Mouse (Mus musculus): ENCODE results near the gene Gm6034. TPM values are rescaled to one million over a fixed set of nuclear protein-coding genes. Genes with fewer than 3 reads are reported as not detected.

The Gm6034 gene
- polyA plus RNA-seq, 1 experiment, result not detected

DNA sequence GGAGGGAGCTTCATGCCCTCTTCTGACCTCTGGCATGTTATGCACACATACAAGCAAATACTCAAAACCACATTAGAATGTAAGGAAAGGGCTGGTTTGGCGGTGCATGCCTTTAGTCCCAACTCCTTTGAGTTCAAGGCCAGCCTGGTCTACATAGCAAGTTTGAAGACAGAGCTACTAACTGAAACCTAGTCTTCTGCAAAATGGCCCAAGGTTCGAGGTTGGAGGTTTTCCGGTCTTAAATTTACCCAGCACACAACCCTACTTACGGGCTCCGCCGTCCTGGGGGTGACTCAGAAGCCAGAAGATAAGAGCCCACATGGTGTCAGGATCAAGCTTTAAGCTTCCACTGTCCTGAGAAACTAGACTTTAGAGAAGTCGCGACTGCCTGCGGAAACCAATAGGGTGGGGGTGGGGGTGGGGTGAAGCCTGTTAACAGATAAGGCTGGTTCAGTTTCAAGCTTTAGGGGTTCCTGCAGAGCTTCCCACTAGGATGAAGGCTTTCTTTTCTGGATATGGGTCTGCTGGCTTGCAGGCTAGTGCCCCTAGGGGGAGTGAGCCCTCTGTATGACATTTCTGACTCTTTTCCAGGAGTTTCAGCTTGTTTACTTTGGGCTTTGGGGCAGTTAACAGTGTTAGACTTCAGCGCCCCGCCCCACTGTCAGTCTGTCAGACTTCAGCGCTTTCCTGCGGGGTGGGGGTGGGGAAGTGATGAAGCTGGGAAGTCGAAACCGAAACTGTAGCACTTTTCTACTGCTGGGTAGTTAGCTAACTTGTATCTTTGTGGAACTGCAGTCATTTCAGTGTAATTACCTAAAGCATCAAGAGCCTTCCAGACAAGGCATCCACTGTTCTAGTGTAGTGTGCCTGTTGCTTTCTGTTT lies 22.3 kb upstream of the Gm6034 start, which contains the start of gene H2-T24:
H2-T24 (minus strand) TSS at position 370 of the 883 bp plus-strand sequence.
- H3K27me3 ChIP-seq (ENCODE audit: control insufficient read depth), result no peaks in the 10 kb centered on the region
- H3K9me3 ChIP-seq (ENCODE audit: control insufficient read depth, low read length), result no peaks in the 10 kb centered on the region
- peaks cover 87% of the 10 kb centered on the region for H3K4me1 ChIP-seq (ENCODE audit: control insufficient read depth)
- H3K36me3 ChIP-seq (ENCODE audit: control insufficient read depth), result peaks cover 50% of the 10 kb centered on the region
- peak within 1 kb of the TSS; percentile 80 for H3K4me3 ChIP-seq (replicated peaks)
- no peak for TF ChIP-seq TAL1 (IDR thresholded peaks at IDR 0.05; ENCODE audit: low read length)
- TF ChIP-seq GATA1 (IDR thresholded peaks at IDR 0.05; ENCODE audit: low read length), result no peak

GRCm38 (mm10) chr17:36021309-36021708 lies 21.5 kb upstream of the Gm6034 start:
- H3K4me1 ChIP-seq (ENCODE audit: control insufficient read depth), result peaks cover 82% of the 10 kb centered on the region
- no peaks in the 10 kb centered on the region; the same call in 1 of the 2 replicates for H3K9me3 ChIP-seq (ENCODE audit: control insufficient read depth, low read length)
- H3K36me3 ChIP-seq (ENCODE audit: control insufficient read depth), result peaks cover 45% of the 10 kb centered on the region
- H3K4me3 ChIP-seq (replicated peaks), result peak overlapping the region; percentile 80
- H3K27me3 ChIP-seq (ENCODE audit: control insufficient read depth), result no peaks in the 10 kb centered on the region
- no peak for TF ChIP-seq GATA1 (IDR thresholded peaks at IDR 0.05; ENCODE audit: low read length)
- no peak for TF ChIP-seq TAL1 (IDR thresholded peaks at IDR 0.05; ENCODE audit: low read length)

DNA sequence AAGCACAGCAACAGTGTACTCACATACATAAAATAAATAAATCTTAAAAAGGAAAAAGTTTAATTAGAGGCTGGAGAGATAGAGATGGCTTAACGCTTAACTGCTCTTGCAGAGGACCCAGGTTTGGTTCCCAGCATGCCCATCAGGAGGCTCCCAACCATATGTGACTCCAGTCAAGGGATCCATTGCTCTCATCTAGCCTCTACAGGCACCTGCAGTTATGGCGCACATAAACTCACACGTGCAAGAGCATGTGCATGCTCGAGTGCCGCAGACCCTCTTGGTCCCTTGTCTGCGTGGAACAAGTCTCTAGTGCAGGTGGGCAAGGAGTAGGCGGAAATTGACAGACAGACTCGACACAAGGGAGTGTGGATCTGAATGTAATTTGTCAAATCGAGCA lies 20.7 kb upstream of the Gm6034 start:
- TF ChIP-seq GATA1 (IDR thresholded peaks at IDR 0.05; ENCODE audit: low read length) (no peak), TAL1 (IDR thresholded peaks at IDR 0.05; ENCODE audit: low read length) (no peak)
- peaks cover 41% of the 10 kb centered on the region for H3K36me3 ChIP-seq (ENCODE audit: control insufficient read depth)

DNA sequence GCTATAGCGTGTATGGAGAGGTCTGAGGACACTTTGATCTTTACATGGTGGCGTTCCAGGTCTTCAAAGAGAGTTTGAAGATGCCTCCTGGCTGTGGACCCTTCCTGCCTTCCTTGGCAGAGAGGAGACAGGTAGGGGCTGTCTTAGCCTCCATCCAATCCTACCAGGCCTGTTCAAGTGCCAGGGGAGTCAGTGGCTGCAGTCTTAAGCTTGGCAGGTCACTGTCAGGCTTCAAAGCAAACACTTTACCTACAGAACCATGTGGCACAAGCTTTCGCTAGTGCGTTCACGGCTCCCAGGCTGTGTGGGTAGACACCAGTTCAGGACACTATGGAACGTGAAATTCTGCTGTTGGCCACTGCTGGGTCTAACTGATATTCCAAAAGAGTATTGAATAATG lies 19.8 kb upstream of the Gm6034 start:
- no peaks in the 10 kb centered on the region; the same call in 1 of the 2 replicates for H3K9me3 ChIP-seq (ENCODE audit: control insufficient read depth, low read length)
- TF ChIP-seq TAL1 (IDR thresholded peaks at IDR 0.05; ENCODE audit: low read length), result no peak
- no peak for TF ChIP-seq GATA1 (IDR thresholded peaks at IDR 0.05; ENCODE audit: low read length)
- H3K4me1 ChIP-seq (ENCODE audit: control insufficient read depth), result peaks cover 70% of the 10 kb centered on the region
- no peak overlapping the region for H3K4me3 ChIP-seq (replicated peaks)
- H3K36me3 ChIP-seq (ENCODE audit: control insufficient read depth), result peaks cover 35% of the 10 kb centered on the region
- no peaks in the 10 kb centered on the region for H3K27me3 ChIP-seq (ENCODE audit: control insufficient read depth)

More for the DNA sequence above, 20.7 kb upstream of the Gm6034 start:
- Histone ChIP-seq H3K9me3 (ENCODE audit: control insufficient read depth, low read length) (no peaks in the 10 kb centered on the region; the same call in 1 of the 2 replicates), H3K4me3 (replicated peaks) (no peak overlapping the region), H3K27me3 (ENCODE audit: control insufficient read depth) (no peaks in the 10 kb centered on the region), H3K4me1 (ENCODE audit: control insufficient read depth) (peaks cover 76% of the 10 kb centered on the region)

GRCm38 (mm10) chr17:36023710-36024654 lies 18.8 kb upstream of the Gm6034 start:
- TF ChIP-seq GATA1 (IDR thresholded peaks at IDR 0.05; ENCODE audit: low read length) (peak; percentile 66), TAL1 (IDR thresholded peaks at IDR 0.05; ENCODE audit: low read length) (no peak)
- peak overlapping the region; percentile 7 for H3K4me3 ChIP-seq (replicated peaks)
- no peaks in the 10 kb centered on the region; the same call in 1 of the 2 replicates for H3K9me3 ChIP-seq (ENCODE audit: control insufficient read depth, low read length)
- no peaks in the 10 kb centered on the region for H3K27me3 ChIP-seq (ENCODE audit: control insufficient read depth)
- H3K36me3 ChIP-seq (ENCODE audit: control insufficient read depth), result peaks cover 41% of the 10 kb centered on the region
- peaks cover 73% of the 10 kb centered on the region for H3K4me1 ChIP-seq (ENCODE audit: control insufficient read depth)

- peaks cover 69% of the 10 kb centered on the region for H3K4me1 ChIP-seq (ENCODE audit: control insufficient read depth)
- H3K36me3 ChIP-seq (ENCODE audit: control insufficient read depth), result peaks cover 42% of the 10 kb centered on the region
- H3K9me3 ChIP-seq (ENCODE audit: control insufficient read depth, low read length), result no peaks in the 10 kb centered on the region; the same call in 1 of the 2 replicates
- no peak for TF ChIP-seq GATA1 (IDR thresholded peaks at IDR 0.05; ENCODE audit: low read length)
- no peak for TF ChIP-seq TAL1 (IDR thresholded peaks at IDR 0.05; ENCODE audit: low read length)
- H3K4me3 ChIP-seq (replicated peaks), result no peak overlapping the region
- H3K27me3 ChIP-seq (ENCODE audit: control insufficient read depth), result no peaks in the 10 kb centered on the region
These were observed 17.6 kb upstream of the Gm6034 start for GRCm38 (mm10) chr17:36025197-36025596.

DNA sequence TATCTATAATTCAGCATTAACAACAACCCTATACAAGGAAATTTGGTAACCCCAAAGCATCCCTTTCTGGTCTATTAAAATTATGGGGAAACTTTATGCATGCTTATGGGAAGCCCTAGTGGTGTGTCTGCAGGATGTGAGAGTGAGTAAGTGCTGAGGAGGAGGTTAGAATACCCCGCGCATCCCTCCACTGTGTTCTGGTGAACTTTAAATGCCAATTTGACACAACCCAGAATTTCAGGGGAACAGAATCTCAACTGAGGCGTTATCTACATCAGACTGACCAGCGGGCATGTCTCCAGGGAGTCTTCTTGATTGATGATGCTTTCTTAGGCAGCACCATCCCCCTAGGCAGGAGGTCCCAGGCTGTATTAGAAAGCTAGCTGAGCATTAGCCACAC lies 16.9 kb upstream of the Gm6034 start:
- H3K36me3 ChIP-seq (ENCODE audit: control insufficient read depth), result peaks cover 42% of the 10 kb centered on the region
- TF ChIP-seq TAL1 (IDR thresholded peaks at IDR 0.05; ENCODE audit: low read length) (no peak), GATA1 (IDR thresholded peaks at IDR 0.05; ENCODE audit: low read length) (no peak)
- H3K4me3 ChIP-seq (replicated peaks), result no peak overlapping the region
- H3K4me1 ChIP-seq (ENCODE audit: control insufficient read depth), result peaks cover 68% of the 10 kb centered on the region
- H3K9me3 ChIP-seq (ENCODE audit: control insufficient read depth, low read length), result no peaks in the 10 kb centered on the region; the same call in 1 of the 2 replicates
- H3K27me3 ChIP-seq (ENCODE audit: control insufficient read depth), result no peaks in the 10 kb centered on the region

DNA sequence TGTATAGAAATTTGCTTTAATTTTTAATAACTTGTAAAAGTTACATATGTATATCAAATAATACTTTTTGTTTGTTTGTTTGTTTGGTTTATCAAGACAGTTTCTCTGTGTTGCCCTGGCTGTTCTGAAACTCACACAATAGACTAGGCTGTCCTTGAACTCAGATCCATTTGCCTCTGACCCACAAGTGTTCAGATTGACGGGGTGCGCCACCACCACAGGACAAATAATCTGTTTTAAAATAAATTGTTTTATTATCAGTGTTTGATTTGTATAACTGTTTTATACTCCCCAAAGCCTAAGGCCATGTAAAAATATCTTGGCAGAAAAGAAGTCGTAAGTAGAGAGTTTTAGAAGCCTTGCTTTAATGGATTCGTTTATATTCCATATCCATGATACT lies 15.1 kb upstream of the Gm6034 start:
- no peak overlapping the region for H3K4me3 ChIP-seq (replicated peaks)
- TF ChIP-seq GATA1 (IDR thresholded peaks at IDR 0.05; ENCODE audit: low read length) (no peak), TAL1 (IDR thresholded peaks at IDR 0.05; ENCODE audit: low read length) (no peak)
- no peaks in the 10 kb centered on the region; the same call in 1 of the 2 replicates for H3K9me3 ChIP-seq (ENCODE audit: control insufficient read depth, low read length)
- H3K36me3 ChIP-seq (ENCODE audit: control insufficient read depth), result peaks cover 37% of the 10 kb centered on the region
- H3K4me1 ChIP-seq (ENCODE audit: control insufficient read depth), result peaks cover 61% of the 10 kb centered on the region
- H3K27me3 ChIP-seq (ENCODE audit: control insufficient read depth), result no peaks in the 10 kb centered on the region
